Mouse (Mus musculus) cerebellum, adult 18-20 months (tissue): ENCODE measurements at regions not wholly inside any gene's neighbourhood (a gene's known extent, or its start where the extent isn't known, plus 50 kb on each side); places are given as distances from the start of the nearest gene placed in this dataset.

Experiments
- DNase-seq, 2 experiments: peaks; one replicate each; pipeline ENCODE4 v3.0.0; 2021

DNA sequence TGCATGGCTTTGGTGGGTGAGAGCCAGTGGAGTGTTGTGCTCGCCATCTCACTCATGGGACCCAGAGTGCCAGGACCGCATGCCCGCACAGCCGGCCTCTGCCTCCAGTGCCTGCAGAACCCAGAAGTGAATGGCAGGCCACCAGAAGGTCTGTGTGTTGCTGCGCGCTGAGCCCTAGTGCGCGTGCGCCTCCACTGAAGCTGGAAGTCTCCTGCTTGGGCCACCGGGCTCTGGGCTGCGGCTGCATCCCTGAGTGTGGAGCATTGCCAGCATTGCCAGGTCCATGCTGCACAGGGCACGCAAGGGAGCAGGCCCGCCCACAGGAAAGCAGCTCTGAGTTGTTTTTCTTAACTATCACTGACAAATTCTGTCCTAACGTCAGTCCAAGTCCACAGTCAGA is 785.7 kb downstream of the Gm6760 start:
- peak; percentile 59 to 70 for DNase-seq

- peak; percentile 71 to 81 for DNase-seq
These were observed 786.3 kb downstream of the Gm6760 start for GRCm38 (mm10) chrX:63365666-63366065.

DNA sequence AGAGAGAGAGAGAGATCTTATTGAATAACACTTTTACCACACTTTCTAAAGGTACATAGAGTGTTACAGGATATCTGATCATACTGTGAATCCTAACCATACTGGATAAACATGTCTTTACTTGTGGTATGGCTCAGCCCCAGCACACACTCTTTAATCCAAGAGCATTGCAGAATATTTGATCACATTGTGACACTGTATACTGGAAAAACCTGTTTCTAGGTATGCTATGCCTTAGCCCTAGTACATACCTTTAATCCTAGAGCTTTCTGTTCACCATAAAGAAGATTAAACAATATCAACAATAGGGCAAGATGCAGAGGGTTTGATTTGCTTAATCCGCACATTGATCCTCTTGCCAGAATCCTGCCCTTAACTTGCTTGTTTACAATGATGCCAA is 797.0 kb downstream of the Gm6760 start:
- DNase-seq, result no peak
